10 mouse cellular contexts compared by ENCODE assay signal in genomic region chr1:127661118-127662012, GRCm38 (mm10). TPM values are rescaled to one million over a fixed set of nuclear protein-coding genes. Genes with fewer than 3 reads are reported as not detected.
A peak's percentile ranks its signal among the peaks of the same experiment; 100 is the strongest.
DNase-seq lines count a peak whose midpoint lies in the region; ATAC-seq and TF ChIP-seq lines count a peak whose summit lies in the region.
"Had no signal": no experiment of that assay in that cellular context is flagged by ENCODE, and none has a peak within 500 bp of the region (broad histone marks: within the 10 kb centered on the region; RNA-seq: fewer than 3 reads in every experiment).

No protein-coding gene starts in this region.

- no peak overlapping the region for H3K27ac ChIP-seq in heart, embryonic 13.5 days (replicated peaks)
- H3K27ac ChIP-seq in stomach, embryonic 14.5 days (ENCODE audit: low read length) = no peak overlapping the region
- H3K27ac ChIP-seq in stomach, postnatal 0 days (replicated peaks) = no peak overlapping the region
- no peak overlapping the region for H3K27ac ChIP-seq in limb, embryonic 13.5 days
- H3K27ac ChIP-seq: macrophage had no signal

- H3K9ac ChIP-seq in heart, embryonic 13.5 days = peak overlapping the region; percentile 34; the same call in 1 of the 2 replicates
- no peak overlapping the region for H3K9ac ChIP-seq in stomach, embryonic 14.5 days (replicated peaks; ENCODE audit: low read depth, low read length)
- H3K9ac ChIP-seq in stomach, postnatal 0 days (ENCODE audit: low read length) = no peak overlapping the region
- no peak overlapping the region for H3K9ac ChIP-seq in limb, embryonic 13.5 days

- intact Hi-C loops in heart, postnatal 36 days (cut with DNase I) = no loop called here

- no peak for TF ChIP-seq CTCF in stomach, postnatal 0 days (IDR thresholded peaks at IDR 0.05; ENCODE audit: low read depth)

- no peaks in the 10 kb centered on the region for H3K36me3 ChIP-seq in heart, embryonic 13.5 days
- H3K36me3 ChIP-seq in stomach, embryonic 14.5 days (ENCODE audit: control insufficient read depth, insufficient read depth, low read length) = no peaks in the 10 kb centered on the region
- H3K36me3 ChIP-seq in stomach, postnatal 0 days (ENCODE audit: control insufficient read depth, insufficient read depth, low read length) = no peaks in the 10 kb centered on the region
- no peaks in the 10 kb centered on the region for H3K36me3 ChIP-seq in limb, embryonic 13.5 days

- no peaks in the 10 kb centered on the region for H3K27me3 ChIP-seq in heart, embryonic 13.5 days (replicated peaks)
- H3K27me3 ChIP-seq in stomach, embryonic 14.5 days (ENCODE audit: control insufficient read depth, insufficient read depth, low read length) = no peaks in the 10 kb centered on the region
- H3K27me3 ChIP-seq in stomach, postnatal 0 days (ENCODE audit: control insufficient read depth, insufficient read depth, low read length) = no peaks in the 10 kb centered on the region
- H3K27me3 ChIP-seq in limb, embryonic 13.5 days = no peaks in the 10 kb centered on the region

- no peak for DNase-seq in heart, postnatal 36 days
- DNase-seq in stomach, postnatal 0 days (ENCODE audit: low spot score) = no peak
- peak; percentile 69 for DNase-seq in retina, postnatal 1 day
- DNase-seq in urinary bladder, adult 2 months (ENCODE audit: low spot score) = no peak
- DNase-seq: kidney, adult 11 months had no signal

- TF ChIP-seq EP300 in stomach, postnatal 0 days (optimal IDR thresholded peaks at IDR 0.05) = no peak

- peaks cover 24% of the 10 kb centered on the region for H3K4me1 ChIP-seq in heart, embryonic 13.5 days
- H3K4me1 ChIP-seq in stomach, embryonic 14.5 days (ENCODE audit: control insufficient read depth, insufficient read depth, low read length) = no peaks in the 10 kb centered on the region
- no peaks in the 10 kb centered on the region for H3K4me1 ChIP-seq in stomach, postnatal 0 days (replicated peaks; ENCODE audit: control insufficient read depth, insufficient read depth)
- H3K4me1 ChIP-seq in limb, embryonic 13.5 days = peaks cover 7% of the 10 kb centered on the region; the same call in 1 of the 2 replicates

- peak overlapping the region; percentile 8; the same call in 1 of the 2 replicates for H3K4me3 ChIP-seq in heart, embryonic 13.5 days
- no peak overlapping the region for H3K4me3 ChIP-seq in stomach, embryonic 14.5 days (ENCODE audit: low read depth, low read length)
- no peak overlapping the region for H3K4me3 ChIP-seq in stomach, postnatal 0 days (ENCODE audit: low read depth, low read length)
- H3K4me3 ChIP-seq in limb, embryonic 13.5 days = no peak overlapping the region

- no peaks in the 10 kb centered on the region for H3K9me3 ChIP-seq in heart, embryonic 13.5 days
- H3K9me3 ChIP-seq in stomach, embryonic 14.5 days (ENCODE audit: control insufficient read depth, low read depth, low read length) = no peaks in the 10 kb centered on the region
- no peaks in the 10 kb centered on the region for H3K9me3 ChIP-seq in stomach, postnatal 0 days (ENCODE audit: control insufficient read depth, low read length)
- H3K9me3 ChIP-seq in limb, embryonic 13.5 days = no peaks in the 10 kb centered on the region

- H3K4me2 ChIP-seq in heart, embryonic 13.5 days = peak overlapping the region; percentile 51
- H3K4me2 ChIP-seq in stomach, embryonic 14.5 days (replicated peaks; ENCODE audit: low read depth, low read length) = no peak overlapping the region
- H3K4me2 ChIP-seq in stomach, postnatal 0 days (replicated peaks; ENCODE audit: low read depth) = no peak overlapping the region
- H3K4me2 ChIP-seq in limb, embryonic 13.5 days (replicated peaks) = peak overlapping the region; percentile 38

- WGBS in heart, embryonic 13.5 days = 21% methylated on average over 13 of the region's 13 CpGs
- 34% methylated on average over 13 of the region's 13 CpGs for WGBS in stomach, embryonic 14.5 days
- WGBS in stomach, postnatal 0 days = 41% methylated on average over 13 of the region's 13 CpGs
- 39% methylated on average over 13 of the region's 13 CpGs for WGBS in limb, embryonic 13.5 days

- no peak for ATAC-seq in heart, embryonic 13.5 days (ENCODE audit: extremely low read depth, insufficient number of reproducible peaks, low FRiP score, low TSS enrichment)
- 0 out of 2 replicates have a peak, but pooled peaks have one; percentile 40 for ATAC-seq in stomach, embryonic 14.5 days (ENCODE audit: insufficient number of reproducible peaks, insufficient read depth, low FRiP score, low read depth)
- ATAC-seq in stomach, postnatal 0 days (ENCODE audit: low FRiP score, low TSS enrichment) = no peak
- ATAC-seq in limb, embryonic 13.5 days (ENCODE audit: low FRiP score, low read depth) = peak; percentile 40; the same call in 1 of the 2 replicates
- ATAC-seq in inflammation-experienced regulatory T-cells, adult 6 months = no peak

RNA-seq across cellular contexts. Expression of gene Tmem163, which starts 18.0 kb away (rescaled TPM):
- polyA plus RNA-seq in heart, embryonic 13.5 days (2015; fragmentation: Nextera tagmentation; extraction: Ambion mirVana) = 22.4 and 23.6 TPM in 2 replicates
- total RNA-seq in heart, postnatal 36 days (2021) = 1 to 10 TPM; 4.8 to 9.5 TPM
- polyA plus RNA-seq in stomach, embryonic 14.5 days (2014; fragmentation: Nextera tagmentation; extraction: Ambion mirVana) = 0.59 and 1.0 TPM in 2 replicates
- polyA plus RNA-seq in stomach, postnatal 0 days (2015; fragmentation: Nextera tagmentation; extraction: Ambion mirVana) = 0.61 and 0.69 TPM in 2 replicates
- polyA plus RNA-seq in limb, embryonic 13.5 days (2015; fragmentation: Nextera tagmentation; extraction: Ambion mirVana) = 4.7 and 6.0 TPM in 2 replicates
- under 1 TPM in 2 of 3 experiments, not detected in 1; 0.28 to 0.83 TPM for polyA plus RNA-seq in inflammation-experienced regulatory T-cells, adult 6 months (2017; shearing (Covaris generic))
- polyA plus RNA-seq in urinary bladder, adult 2 months (2012; rRNA removed) = 0.18 and 0.21 TPM in 2 replicates
- polyA plus RNA-seq: macrophage had no signal

Comparison
In these comparisons a context has a peak if more than half of its experiments do, and no peak if none do; other contexts are left out.
1. ATAC-seq: peak in stomach, embryonic 14.5 days (single experiment) and limb, embryonic 13.5 days (single experiment); none in heart, embryonic 13.5 days (single experiment), stomach, postnatal 0 days (single experiment) and inflammation-experienced regulatory T-cells, adult 6 months (single experiment).
2. H3K4me2 ChIP-seq: peak in heart, embryonic 13.5 days (single experiment) and limb, embryonic 13.5 days (single experiment); none in stomach, embryonic 14.5 days (single experiment) and stomach, postnatal 0 days (single experiment).